Mouse (Mus musculus) liver, postnatal 0 days (tissue): ENCODE measurements around the gene Tsc22d4. TPM values are rescaled to one million over a fixed set of nuclear protein-coding genes. Genes with fewer than 3 reads are reported as not detected.

ENCODE experiments used
- ATAC-seq: fragments of 200-750 bp; cut with Nextera tagmentation; 2 replicates; pipeline ENCODE4 v1.8.0; 2017; ENCODE audit warnings: mild to moderate bottlenecking, moderate library complexity
- DNase-seq: peaks from one replicate; pipeline ENCODE4 v3.0.0-alpha.2; 2016
- H3K27ac ChIP-seq: fragments of 300-500 bp; sonication (generic); 2 replicates; pipeline ENCODE4 v1.5.1; 2014; ENCODE audit warnings: antibody characterized with exemption, moderate library complexity, mild to moderate bottlenecking, low read depth
- H3K27me3 ChIP-seq: fragments of 300-500 bp; sonication (generic); 2 replicates; pipeline ENCODE4 v1.6.1; 2014; ENCODE audit warnings: low read length, control low read depth, mixed read lengths; ENCODE audit not compliant: insufficient read depth
- H3K36me3 ChIP-seq: fragments of 300-500 bp; sonication (generic); replicated peaks from 2 replicates; pipeline ENCODE4 v1.6.1; 2014; ENCODE audit warnings: mild to moderate bottlenecking, control low read depth, low read length, moderate library complexity, mixed read lengths; ENCODE audit not compliant: insufficient read depth
- H3K4me1 ChIP-seq: fragments of 300-500 bp; sonication (generic); 2 replicates; pipeline ENCODE4 v1.6.1; 2014; ENCODE audit warnings: antibody characterized with exemption, mild to moderate bottlenecking, control low read depth; ENCODE audit not compliant: insufficient read depth
- H3K4me2 ChIP-seq: fragments of 300-500 bp; sonication (generic); 2 replicates; pipeline ENCODE4 v1.6.1; 2014; ENCODE audit warnings: low read depth, mild to moderate bottlenecking, low read length, moderate library complexity, mixed read lengths
- H3K4me3 ChIP-seq: fragments of 300-500 bp; sonication (generic); 2 replicates; pipeline ENCODE4 v1.5.1; 2014; ENCODE audit warnings: low read depth, low read length
- H3K9ac ChIP-seq: fragments of 300-500 bp; sonication (generic); replicated peaks from 2 replicates; pipeline ENCODE4 v1.6.1; 2014; ENCODE audit warnings: mild to moderate bottlenecking, moderate library complexity
- H3K9me3 ChIP-seq: fragments of 300-500 bp; sonication (generic); 2 replicates; pipeline ENCODE4 v1.6.1; 2016; ENCODE audit warnings: mild to moderate bottlenecking, control low read depth, low read length, mixed read lengths
- CTCF ChIP-seq: sonication (generic); IDR thresholded peaks from 2 replicates; pipeline ENCODE4 v1.5.1; 2016; ENCODE audit warnings: antibody characterized with exemption, low read depth
- EP300 ChIP-seq: IDR thresholded peaks from 2 replicates; pipeline ENCODE4 v1.6.1; 2016; ENCODE audit warnings: antibody characterized with exemption, low read depth, mild to moderate bottlenecking
- WGBS: fragments of 180-500 bp; shearing (Covaris S2); extraction: QIAGEN DNeasy Blood & Tissue Kit; methylation state at CpG from one replicate; pipeline ENCODE4 v1.1.7; 2014; ENCODE audit not compliant: insufficient replicate concordance; 5-methylcytosine and 5-hydroxymethylcytosine counted together
- polyA plus RNA-seq: library from polyadenylated mRNA; unstranded; fragments of >200 nt; fragmentation: Nextera tagmentation; extraction: Ambion mirVana; gene quantifications from 2 replicates; pipeline ENCODE4 v1.2.1, GENCODE M21; 2015

The Tsc22d4 gene
- polyA plus RNA-seq, 1 experiment from 2014 or later: 65.9 TPM

DNA sequence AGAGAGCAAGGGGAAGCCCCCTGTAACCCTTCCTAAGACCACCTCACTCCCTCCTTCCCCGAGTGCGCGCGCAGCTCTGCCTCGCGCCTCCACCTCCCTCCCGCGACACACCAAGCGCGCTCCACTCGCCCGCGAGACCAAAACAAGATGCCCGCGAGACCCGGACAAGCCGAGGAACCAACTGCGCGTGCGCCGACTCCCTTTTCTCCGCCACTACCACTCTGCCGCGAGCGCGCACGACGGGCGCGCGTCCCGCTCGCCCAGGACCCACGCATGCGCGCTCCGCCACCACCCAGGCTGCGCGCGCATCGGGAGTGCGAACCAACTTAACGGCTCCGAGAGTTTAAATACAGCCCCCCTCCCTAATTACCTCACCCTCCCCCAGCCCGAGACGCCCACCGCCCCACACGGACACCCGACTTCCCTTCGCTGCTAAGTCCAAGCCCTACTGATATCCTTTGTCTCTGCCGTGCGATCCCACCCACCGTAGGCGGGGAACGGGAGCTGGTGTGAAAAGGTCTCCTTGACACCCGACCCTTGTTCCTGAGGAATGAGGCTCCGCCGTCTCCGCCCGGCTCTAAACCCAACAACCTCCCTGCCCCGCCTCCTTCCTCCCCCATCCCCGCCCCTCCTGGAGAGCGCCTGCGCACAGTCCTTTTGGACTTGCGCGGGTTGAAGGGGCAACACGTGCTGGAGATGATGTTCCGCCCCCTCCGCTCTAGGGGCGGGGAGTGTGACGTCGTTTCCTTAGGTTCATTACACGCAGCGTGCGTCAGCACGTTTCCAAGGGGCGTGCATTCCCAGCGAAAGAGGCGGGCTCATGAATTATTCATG, 40.8 kb downstream of the Tsc22d4 start:
- H3K4me3 ChIP-seq: peak overlapping the region; percentile 73
- peak overlapping the region; percentile 100 for H3K27ac ChIP-seq
- H3K27me3 ChIP-seq: no peaks in the 10 kb centered on the region
- peaks cover 32% of the 10 kb centered on the region for H3K36me3 ChIP-seq
- under 1% methylated on average over 77 of the region's 79 CpGs for WGBS
- H3K4me1 ChIP-seq: peaks cover 23% of the 10 kb centered on the region
- DNase-seq: peak; percentile 99
- H3K9me3 ChIP-seq: no peaks in the 10 kb centered on the region
- H3K9ac ChIP-seq: peak overlapping the region; percentile 83
- peak overlapping the region; percentile 83 for H3K4me2 ChIP-seq
- ATAC-seq: peak; percentile 86
- TF ChIP-seq CTCF (no peak), EP300 (peak; percentile 6)

GRCm38 (mm10) chr5:137787151-137787928, 41.8 kb downstream of the Tsc22d4 start, which contains the start of the genes Mepce and Zcwpw1:
TSS of gene Mepce (minus strand) at chr5:137787655.
TSS of gene Zcwpw1 (plus strand) at chr5:137787798.
- ATAC-seq (peak; percentile 65), DNase-seq (peak; percentile 95)
- H3K9ac ChIP-seq: peak within 1 kb of the TSS; percentile 83
- WGBS: 2% methylated on average over 48 of the region's 48 CpGs
- peak within 1 kb of the TSS; percentile 83 for H3K4me2 ChIP-seq
- no peaks in the 10 kb centered on the region for H3K9me3 ChIP-seq
- H3K4me3 ChIP-seq: peak within 1 kb of the TSS; percentile 73
- peak within 1 kb of the TSS; percentile 100 for H3K27ac ChIP-seq
- no peaks in the 10 kb centered on the region for H3K27me3 ChIP-seq
- peaks cover 23% of the 10 kb centered on the region for H3K4me1 ChIP-seq
- TF ChIP-seq CTCF (peak; percentile 93), EP300 (peak; percentile 46; the same call in 1 of the 2 replicates)
- H3K36me3 ChIP-seq: peaks cover 22% of the 10 kb centered on the region

- Histone ChIP-seq H3K27ac (no peak overlapping the region), H3K9ac (no peak overlapping the region), H3K4me1 (peaks cover 23% of the 10 kb centered on the region), H3K4me2 (peak overlapping the region; percentile 75), H3K27me3 (no peaks in the 10 kb centered on the region), H3K36me3 (peaks cover 13% of the 10 kb centered on the region), H3K4me3 (peak overlapping the region; percentile 73; the same call in 1 of the 2 replicates), H3K9me3 (no peaks in the 10 kb centered on the region)
- no peak for ATAC-seq
- WGBS: 74% methylated on average over 24 of the region's 24 CpGs
- DNase-seq: peak; percentile 29
- TF ChIP-seq CTCF (no peak), EP300 (no peak)
These were observed 42.6 kb downstream of the Tsc22d4 start for GRCm38 (mm10) chr5:137788171-137788570.

- TF ChIP-seq CTCF: no peak
- TF ChIP-seq EP300: no peak
- no peaks in the 10 kb centered on the region for H3K9me3 ChIP-seq
- H3K9ac ChIP-seq: no peak overlapping the region
- ATAC-seq (no peak), DNase-seq (no peak)
- H3K4me2 ChIP-seq: no peak overlapping the region
- WGBS: 90% methylated on average over 2 of the region's 2 CpGs
- no peak overlapping the region for H3K27ac ChIP-seq
- H3K27me3 ChIP-seq: no peaks in the 10 kb centered on the region
- H3K36me3 ChIP-seq: peaks cover 5% of the 10 kb centered on the region
- H3K4me1 ChIP-seq: peaks cover 18% of the 10 kb centered on the region
- no peak overlapping the region for H3K4me3 ChIP-seq
These were observed 43.5 kb downstream of the Tsc22d4 start for GRCm38 (mm10) chr5:137788946-137789531.

DNA sequence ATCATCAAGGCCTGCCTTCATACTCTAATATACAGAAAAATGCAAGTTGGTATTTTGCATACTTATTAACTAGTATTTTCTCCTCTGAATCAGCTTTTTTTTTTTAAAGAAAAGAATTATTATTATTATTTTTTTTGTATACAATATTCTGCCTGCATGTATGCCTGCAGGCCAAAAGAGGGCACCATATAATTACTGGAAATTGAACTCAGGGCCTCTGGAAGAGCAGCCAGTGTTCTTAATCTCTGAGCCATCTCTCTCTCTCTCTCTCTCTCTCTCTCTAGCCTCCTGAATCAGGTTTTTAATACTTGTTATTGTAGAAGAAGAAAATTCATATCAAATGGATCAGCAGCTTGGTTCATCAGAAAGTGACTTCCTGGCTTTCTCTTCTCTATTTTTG, 46.0 kb downstream of the Tsc22d4 start:
- Histone ChIP-seq H3K9me3 (no peaks in the 10 kb centered on the region), H3K27ac (no peak overlapping the region), H3K9ac (no peak overlapping the region), H3K36me3 (no peaks in the 10 kb centered on the region), H3K4me1 (peaks cover 6% of the 10 kb centered on the region), H3K4me3 (no peak overlapping the region), H3K4me2 (no peak overlapping the region), H3K27me3 (no peaks in the 10 kb centered on the region)
- DNase-seq (no peak), ATAC-seq (no peak)
- TF ChIP-seq EP300 (no peak), CTCF (peak; percentile 45)

- Histone ChIP-seq H3K9me3 (no peaks in the 10 kb centered on the region), H3K27ac (no peak overlapping the region), H3K4me2 (no peak overlapping the region), H3K9ac (no peak overlapping the region), H3K4me1 (no peaks in the 10 kb centered on the region), H3K36me3 (no peaks in the 10 kb centered on the region), H3K4me3 (no peak overlapping the region), H3K27me3 (no peaks in the 10 kb centered on the region)
- TF ChIP-seq CTCF (no peak), EP300 (no peak)
- DNase-seq (no peak), ATAC-seq (no peak)
- 57% methylated on average over 3 of the region's 3 CpGs for WGBS
These were observed 51.1 kb downstream of the Tsc22d4 start for GRCm38 (mm10) chr5:137796606-137797005.
